Mouse (Mus musculus): Measurements from ENCODE around the gene Rcan1.
"Not testable (repeated sequence)": the region's sequence is repeated elsewhere in the genome, so short reads cannot be mapped to it uniquely, and the experiment has no call there.

Rcan1 gene

GRCm38 (mm10) chr16:92435431-92435985 lies 35.2 kb downstream of the Rcan1 start:
- DNase-seq (ENCODE audit: low spot score in 2 of 2): no peak

- no peak for DNase-seq (ENCODE audit: low spot score in 2 of 2)
Measured at GRCm38 (mm10) chr16:92433176-92433575, 37.5 kb downstream of the Rcan1 start.

GRCm38 (mm10) chr16:92430731-92431130 lies 39.9 kb downstream of the Rcan1 start:
- DNase-seq (ENCODE audit: low spot score in 2 of 2): no peak

GRCm38 (mm10) chr16:92428197-92428950 lies 42.3 kb downstream of the Rcan1 start:
- peak in 1 of 2 experiments; percentile 33 for DNase-seq (ENCODE audit: low spot score in 2 of 2)

- DNase-seq (ENCODE audit: low spot score in 2 of 2): no peak
Measured at GRCm38 (mm10) chr16:92426708-92427107, 44.0 kb downstream of the Rcan1 start.

- DNase-seq (ENCODE audit: low spot score in 2 of 2): no peak
Measured at GRCm38 (mm10) chr16:92425875-92426274, 44.8 kb downstream of the Rcan1 start.

GRCm38 (mm10) chr16:92423363-92423762 lies 47.3 kb downstream of the Rcan1 start:
- DNase-seq (ENCODE audit: low spot score in 2 of 2): no peak

- no peak for DNase-seq (ENCODE audit: low spot score in 2 of 2)
Measured at GRCm38 (mm10) chr16:92422435-92423362, 48.0 kb downstream of the Rcan1 start.

GRCm38 (mm10) chr16:92421147-92421934 lies 49.3 kb downstream of the Rcan1 start:
- no peak for DNase-seq (ENCODE audit: low spot score in 2 of 2)

GRCm38 (mm10) chr16:92420641-92421040 lies 50.0 kb downstream of the Rcan1 start:
- no peak for DNase-seq (ENCODE audit: low spot score in 2 of 2)

GRCm38 (mm10) chr16:92419099-92419498 lies 51.6 kb downstream of the Rcan1 start:
- DNase-seq (ENCODE audit: low spot score in 2 of 2): no peak

- DNase-seq (ENCODE audit: low spot score in 2 of 2): no peak
Measured at GRCm38 (mm10) chr16:92417267-92417666, 53.4 kb downstream of the Rcan1 start.

GRCm38 (mm10) chr16:92415702-92416118 lies 55.0 kb downstream of the Rcan1 start:
- DNase-seq (ENCODE audit: low spot score in 2 of 2): no peak

- DNase-seq (ENCODE audit: low spot score in 2 of 2): not testable (repeated sequence)
Measured at GRCm38 (mm10) chr16:92415038-92415437, 55.6 kb downstream of the Rcan1 start.

GRCm38 (mm10) chr16:92412888-92413287 lies 57.8 kb downstream of the Rcan1 start:
- no peak for DNase-seq (ENCODE audit: low spot score in 2 of 2)

GRCm38 (mm10) chr16:92411981-92412706 lies 58.5 kb downstream of the Rcan1 start:
- DNase-seq (ENCODE audit: low spot score in 2 of 2): no peak

GRCm38 (mm10) chr16:92410344-92410743 lies 60.3 kb downstream of the Rcan1 start:
- DNase-seq (ENCODE audit: low spot score in 2 of 2): no peak

GRCm38 (mm10) chr16:92407883-92408282 lies 62.8 kb downstream of the Rcan1 start:
- no peak for DNase-seq (ENCODE audit: low spot score in 2 of 2)

GRCm38 (mm10) chr16:92404141-92404540 lies 66.5 kb downstream of the Rcan1 start:
- DNase-seq (ENCODE audit: low spot score in 2 of 2): no peak

GRCm38 (mm10) chr16:92403069-92403468 lies 67.6 kb downstream of the Rcan1 start:
- no peak for DNase-seq (ENCODE audit: low spot score in 2 of 2)

GRCm38 (mm10) chr16:92402216-92402615 lies 68.5 kb downstream of the Rcan1 start:
- DNase-seq (ENCODE audit: low spot score in 2 of 2): peak in 1 of 2 experiments; percentile 24
